Mouse (Mus musculus) heart, embryonic 16.5 days (tissue): ENCODE results near the gene Unc119b. TPM values are rescaled to one million over a fixed set of nuclear protein-coding genes. Genes with fewer than 3 reads are reported as not detected.

Experiments
- ATAC-seq: fragments of 200-750 bp; cut with Nextera tagmentation; replicated peaks from 2 replicates; pipeline ENCODE4 v1.8.0; 2017; ENCODE audit warnings: moderate number of reproducible peaks; ENCODE audit not compliant: insufficient read depth, low FRiP score; ENCODE audit errors: extremely low read depth
- H3K27ac ChIP-seq: fragments of 300-500 bp; sonication (generic); 2 replicates; pipeline ENCODE4 v1.5.1; 2014; ENCODE audit warnings: mild to moderate bottlenecking, low read length, control low read depth, moderate library complexity
- H3K27me3 ChIP-seq: fragments of 300-500 bp; sonication (generic); 2 replicates; pipeline ENCODE4 v1.6.1; 2014; ENCODE audit warnings: low read length, mixed read lengths; ENCODE audit not compliant: control insufficient read depth, insufficient read depth
- H3K36me3 ChIP-seq: fragments of 300-500 bp; sonication (generic); 2 replicates; pipeline ENCODE4 v1.6.1; 2014; ENCODE audit not compliant: control insufficient read depth, insufficient read depth
- H3K4me1 ChIP-seq: fragments of 300-500 bp; sonication (generic); 2 replicates; pipeline ENCODE4 v1.6.1; 2014; ENCODE audit warnings: low read length, mixed read lengths; ENCODE audit not compliant: control insufficient read depth, insufficient read depth
- H3K4me2 ChIP-seq: fragments of 300-500 bp; sonication (generic); 2 replicates; pipeline ENCODE4 v1.6.1; 2014; ENCODE audit warnings: low read depth, mild to moderate bottlenecking, control low read depth, low read length
- H3K4me3 ChIP-seq: fragments of 300-500 bp; sonication (generic); 2 replicates; pipeline ENCODE4 v1.5.1; 2014; ENCODE audit warnings: mild to moderate bottlenecking, control low read depth, low read length
- H3K9ac ChIP-seq: fragments of 300-500 bp; sonication (generic); 2 replicates; pipeline ENCODE4 v1.6.1; 2014; ENCODE audit warnings: low read length, control low read depth
- H3K9me3 ChIP-seq: fragments of 300-500 bp; sonication (generic); replicated peaks from 2 replicates; pipeline ENCODE4 v1.6.1; 2016; ENCODE audit warnings: low read length; ENCODE audit not compliant: control insufficient read depth
- WGBS: fragments of 180-500 bp; shearing (Covaris S2); extraction: QIAGEN DNeasy Blood & Tissue Kit; methylation state at CpG from one replicate; pipeline ENCODE4 v1.1.7; 2014; 5-methylcytosine and 5-hydroxymethylcytosine counted together
- polyA plus RNA-seq: library from polyadenylated mRNA; unstranded; fragments of >200 nt; fragmentation: Nextera tagmentation; extraction: Ambion mirVana; gene quantifications from 2 replicates; pipeline ENCODE4 v1.2.1, GENCODE M21; 2015

Unc119b gene
- 20.7 and 22.6 TPM in 2 replicates for polyA plus RNA-seq

GRCm38 (mm10) chr5:115134234-115135165, at the start of gene Unc119b:
Gene Unc119b (minus strand): TSS chr5:115134975.
- no peak within 1 kb of the TSS for H3K27ac ChIP-seq
- H3K9ac ChIP-seq = peak within 1 kb of the TSS; percentile 84
- peaks cover 5% of the 10 kb centered on the region; the same call in 1 of the 2 replicates for H3K36me3 ChIP-seq
- peak within 1 kb of the TSS; percentile 72 for H3K4me3 ChIP-seq
- peak within 1 kb of the TSS; percentile 99 for H3K4me2 ChIP-seq
- ATAC-seq = peak; percentile 96
- peaks cover 12% of the 10 kb centered on the region for H3K4me1 ChIP-seq
- under 1% methylated on average over 68 of the region's 81 CpGs for WGBS
- no peaks in the 10 kb centered on the region for H3K9me3 ChIP-seq
- H3K27me3 ChIP-seq = 0 out of 2 replicates have a peak, but pooled peaks cover 3% of the 10 kb centered on the region

DNA sequence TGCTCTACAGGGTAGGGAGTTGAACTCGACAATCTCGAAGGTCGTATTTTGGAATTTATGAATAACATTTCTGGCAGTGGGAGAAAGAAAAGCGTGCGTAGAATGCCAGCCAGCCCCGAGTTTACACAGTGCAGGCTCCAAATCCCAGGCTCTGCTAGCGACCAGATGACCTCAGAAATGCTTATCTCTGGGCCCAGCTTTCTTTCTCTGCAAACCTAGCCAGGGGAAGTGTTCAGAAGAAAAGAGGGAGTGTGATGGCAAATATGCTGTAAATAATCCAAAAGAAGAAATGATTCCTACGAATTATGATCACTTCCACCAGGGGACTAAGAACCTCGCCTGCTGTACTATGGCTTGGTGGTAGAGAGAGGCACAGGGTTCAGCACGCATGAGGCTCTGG, 48.7 kb upstream of the Unc119b start:
- Histone ChIP-seq H3K9ac (peak overlapping the region; percentile 22), H3K27me3 (no peaks in the 10 kb centered on the region; the same call in 1 of the 2 replicates), H3K4me3 (no peak overlapping the region), H3K9me3 (no peaks in the 10 kb centered on the region), H3K4me1 (peaks cover 23% of the 10 kb centered on the region), H3K36me3 (no peaks in the 10 kb centered on the region), H3K27ac (peak overlapping the region; percentile 43), H3K4me2 (no peak overlapping the region)
- ATAC-seq = no peak
- 40% methylated on average over 10 of the region's 10 CpGs for WGBS

GRCm38 (mm10) chr5:115182925-115183324, 48.1 kb upstream of the Unc119b start:
- Histone ChIP-seq H3K36me3 (no peaks in the 10 kb centered on the region), H3K4me1 (peaks cover 23% of the 10 kb centered on the region), H3K4me3 (no peak overlapping the region), H3K27me3 (no peaks in the 10 kb centered on the region; the same call in 1 of the 2 replicates), H3K9me3 (no peaks in the 10 kb centered on the region), H3K27ac (peak overlapping the region; percentile 43), H3K9ac (peak overlapping the region; percentile 22), H3K4me2 (no peak overlapping the region)
- 59% methylated on average over 8 of the region's 8 CpGs for WGBS
- no peak for ATAC-seq

DNA sequence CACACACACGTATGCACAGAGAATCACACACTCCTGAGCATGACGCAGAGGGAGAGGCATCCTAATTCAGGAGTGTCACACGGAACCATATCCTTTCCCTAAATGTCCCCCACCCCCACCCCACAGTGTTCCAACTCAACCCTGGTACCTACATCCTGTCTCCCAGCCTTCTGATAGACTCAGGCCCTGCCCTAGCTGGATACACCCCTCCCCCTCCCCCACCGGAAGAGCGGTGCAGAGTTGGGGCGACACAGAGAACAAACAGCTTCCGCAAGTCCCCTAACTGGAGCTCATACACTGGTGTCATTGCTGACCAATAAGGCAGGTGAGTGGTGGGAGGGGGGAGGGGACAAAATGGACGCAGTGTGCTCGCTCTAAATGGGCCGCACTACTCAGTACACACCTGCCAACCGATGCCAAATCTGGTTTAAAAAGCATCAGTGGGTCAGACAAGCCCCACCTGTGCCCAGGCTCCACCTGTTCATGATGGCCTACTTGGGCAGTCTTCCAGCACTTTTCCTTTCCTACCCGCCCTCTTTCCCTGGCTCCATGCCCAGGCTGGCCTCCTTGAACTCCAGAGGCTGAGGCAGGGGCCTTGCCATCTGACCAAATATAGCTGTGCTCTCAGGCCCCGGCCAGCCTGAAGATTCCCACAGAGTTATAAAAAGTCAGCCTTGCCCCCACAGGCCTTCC, 46.6 kb upstream of the Unc119b start:
- 0 out of 2 replicates have a peak overlapping the region, but pooled peaks have one; percentile 3 for H3K27ac ChIP-seq
- ATAC-seq = peak; percentile 30; the same call in 1 of the 2 replicates

GRCm38 (mm10) chr5:115179596-115179995, 44.8 kb upstream of the Unc119b start:
- Histone ChIP-seq H3K4me1 (peaks cover 23% of the 10 kb centered on the region), H3K4me2 (no peak overlapping the region), H3K4me3 (no peak overlapping the region), H3K9me3 (no peaks in the 10 kb centered on the region), H3K27me3 (no peaks in the 10 kb centered on the region), H3K27ac (no peak overlapping the region), H3K36me3 (no peaks in the 10 kb centered on the region), H3K9ac (no peak overlapping the region)
- no peak for ATAC-seq
- 91% methylated on average over 11 of the region's 11 CpGs for WGBS

More for the DNA sequence above, 46.6 kb upstream of the Unc119b start:
- 61% methylated on average over 13 of the region's 13 CpGs for WGBS
- Histone ChIP-seq H3K4me3 (no peak overlapping the region), H3K9ac (no peak overlapping the region), H3K36me3 (no peaks in the 10 kb centered on the region), H3K4me2 (no peak overlapping the region), H3K9me3 (no peaks in the 10 kb centered on the region), H3K27me3 (no peaks in the 10 kb centered on the region; the same call in 1 of the 2 replicates), H3K4me1 (peaks cover 23% of the 10 kb centered on the region)

- H3K9ac ChIP-seq = no peak overlapping the region
- peaks cover 14% of the 10 kb centered on the region for H3K4me1 ChIP-seq
- WGBS = 70% methylated on average over 6 of the region's 6 CpGs
- no peaks in the 10 kb centered on the region for H3K36me3 ChIP-seq
- no peak overlapping the region for H3K27ac ChIP-seq
- ATAC-seq = no peak
- 0 out of 2 replicates have a peak, but pooled peaks cover 3% of the 10 kb centered on the region for H3K9me3 ChIP-seq
- no peak overlapping the region for H3K4me3 ChIP-seq
- H3K4me2 ChIP-seq = no peak overlapping the region
- no peaks in the 10 kb centered on the region for H3K27me3 ChIP-seq
Measured at GRCm38 (mm10) chr5:115177866-115178265, 43.1 kb upstream of the Unc119b start.

DNA sequence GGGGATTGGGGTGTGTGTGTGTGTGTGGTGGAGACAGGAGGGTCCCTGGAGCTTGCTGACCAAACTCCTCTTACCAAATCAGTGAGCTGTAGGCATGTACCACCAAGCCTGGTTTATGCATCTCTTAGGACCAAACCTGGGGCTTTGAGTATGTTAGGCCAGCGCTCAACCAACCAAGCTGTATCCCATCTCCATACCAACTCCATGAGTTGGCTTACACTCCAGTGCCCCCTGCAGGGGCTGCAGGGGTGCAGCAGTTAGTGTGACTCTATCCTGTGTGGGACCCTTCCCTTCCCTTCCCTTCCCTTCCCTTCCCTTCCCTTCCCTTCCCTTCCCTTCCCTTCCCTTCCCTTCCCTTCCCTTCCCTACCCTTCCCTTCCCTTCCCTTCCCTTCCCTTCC, 39.8 kb upstream of the Unc119b start:
- H3K27me3 ChIP-seq = no peaks in the 10 kb centered on the region
- H3K36me3 ChIP-seq = no peaks in the 10 kb centered on the region
- H3K4me3 ChIP-seq = no peak overlapping the region
- H3K27ac ChIP-seq = no peak overlapping the region
- H3K4me2 ChIP-seq = no peak overlapping the region
- H3K4me1 ChIP-seq = no peaks in the 10 kb centered on the region
- no peak overlapping the region for H3K9ac ChIP-seq
- ATAC-seq = no peak
- 93% methylated on average over 1 of the region's 1 CpGs for WGBS
- 0 out of 2 replicates have a peak, but pooled peaks cover 3% of the 10 kb centered on the region for H3K9me3 ChIP-seq

- H3K27ac ChIP-seq = no peak overlapping the region
- peaks cover 18% of the 10 kb centered on the region for H3K4me1 ChIP-seq
- 0 out of 2 replicates have a peak, but pooled peaks cover 3% of the 10 kb centered on the region for H3K9me3 ChIP-seq
- H3K9ac ChIP-seq = no peak overlapping the region
- no peaks in the 10 kb centered on the region for H3K27me3 ChIP-seq
- ATAC-seq = no peak
- H3K36me3 ChIP-seq = no peaks in the 10 kb centered on the region
- WGBS = 76% methylated on average over 8 of the region's 8 CpGs
- no peak overlapping the region for H3K4me3 ChIP-seq
- H3K4me2 ChIP-seq = no peak overlapping the region
Measured at GRCm38 (mm10) chr5:115170150-115170549, 35.4 kb upstream of the Unc119b start.
